Mouse (Mus musculus): ENCODE data around the gene Camta1.

DNA sequence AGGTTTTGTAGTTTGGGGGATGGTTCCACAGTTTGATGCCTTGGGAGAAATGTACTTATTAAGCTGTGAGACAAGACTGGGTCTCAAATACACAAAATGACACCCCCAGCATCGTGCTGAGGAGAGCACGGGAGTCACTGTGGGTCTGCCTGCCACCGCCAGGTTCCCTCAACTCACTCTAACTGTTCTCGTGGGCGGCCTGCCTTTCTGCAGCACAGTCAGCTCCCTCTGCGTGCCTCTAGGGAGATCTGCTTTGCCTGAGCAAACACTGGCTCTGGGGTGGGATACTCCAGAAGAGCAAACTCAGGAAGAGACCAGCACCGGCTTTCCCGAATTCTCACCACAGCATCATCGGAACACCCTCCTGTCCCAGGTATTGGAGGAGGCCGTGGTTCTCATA lies 129.0 kb downstream of the Camta1 start:
- TF ChIP-seq POLR2A (IDR thresholded peaks at IDR 0.05; ENCODE audit: low read depth, low read length) (no peak), CTCF (conservative IDR thresholded peaks at IDR 0.05; ENCODE audit: insufficient read depth, insufficient read length, low read depth, low read length) (no peak)
